Mouse (Mus musculus): ENCODE results near the gene Mtx1.
"Not testable (repeated sequence)": the region's sequence is repeated elsewhere in the genome, so short reads cannot be mapped to it uniquely, and the experiment has no call there.

DNA sequence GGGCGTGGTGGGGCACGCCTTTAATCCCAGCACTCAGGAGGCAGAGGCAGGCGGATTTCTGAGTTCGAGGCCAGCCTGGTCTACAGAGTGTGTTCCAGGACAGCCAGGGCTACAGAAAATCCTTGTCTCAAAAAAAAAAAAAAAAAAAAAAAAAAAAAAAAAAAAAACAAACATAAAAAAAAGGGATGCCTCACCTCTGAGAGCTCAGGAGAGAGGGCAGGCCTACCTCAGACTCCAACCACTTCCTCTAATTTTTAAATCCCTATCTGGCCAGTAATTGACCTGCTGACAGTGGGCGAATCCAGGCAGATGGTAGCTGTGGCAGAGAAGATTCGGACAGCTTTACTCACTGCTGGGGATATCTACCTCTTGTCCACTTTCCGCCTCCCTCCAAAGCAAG, 10.5 kb downstream of the Mtx1 start:
- TF ChIP-seq CTCF (IDR thresholded peaks at IDR 0.05; ENCODE audit: borderline replicate concordance, control insufficient read depth, extremely low read depth, insufficient read depth, low read length, poor library complexity); POLR2A (IDR thresholded peaks at IDR 0.05; ENCODE audit: control insufficient read depth, extremely low read depth, insufficient read depth, low read length, poor library complexity): not testable (repeated sequence)

All from thymus, adult 2 months (tissue).